Mouse (Mus musculus) embryonic facial prominence, embryonic 10.5 days (tissue): ENCODE measurements around the gene Dnajc2. TPM values are rescaled to one million over a fixed set of nuclear protein-coding genes. Genes with fewer than 3 reads are reported as not detected.

Experiments used
- DNase-seq: peaks from one replicate; pipeline ENCODE4 v3.0.0-alpha.2; 2017; ENCODE audit warnings: low spot score
- H3K27ac ChIP-seq: fragments of 300-500 bp; sonication (generic); replicated peaks from 2 replicates; pipeline ENCODE4 v1.5.1; 2016; ENCODE audit warnings: mild to moderate bottlenecking
- H3K27me3 ChIP-seq: fragments of 300-500 bp; sonication (generic); replicated peaks from 2 replicates; pipeline ENCODE4 v1.6.1; 2016; ENCODE audit warnings: low read depth, mild to moderate bottlenecking; ENCODE audit not compliant: poor library complexity, severe bottlenecking
- H3K36me3 ChIP-seq: fragments of 300-500 bp; sonication (generic); replicated peaks from 2 replicates; pipeline ENCODE4 v1.6.1; 2016; ENCODE audit warnings: mild to moderate bottlenecking, moderate library complexity
- H3K4me1 ChIP-seq: fragments of 300-500 bp; sonication (generic); 2 replicates; pipeline ENCODE4 v1.6.1; 2016
- H3K4me3 ChIP-seq: fragments of 300-500 bp; sonication (generic); 2 replicates; pipeline ENCODE4 v1.5.1; 2016; ENCODE audit warnings: mild to moderate bottlenecking, moderate library complexity
- H3K9me3 ChIP-seq: fragments of 300-500 bp; sonication (generic); 2 replicates; pipeline ENCODE4 v1.6.1; 2016; ENCODE audit warnings: mild to moderate bottlenecking
- WGBS: fragments of 180-500 bp; shearing (Covaris S2); methylation state at CpG from one replicate; pipeline ENCODE4 v1.1.7; 2016; 5-methylcytosine and 5-hydroxymethylcytosine counted together
- polyA plus RNA-seq: library from polyadenylated mRNA; unstranded; fragments of >200 nt; fragmentation: Nextera tagmentation; extraction: Ambion mirVana; gene quantifications from 2 replicates; pipeline ENCODE4 v1.2.1, GENCODE M21; 2016

Dnajc2 gene
- polyA plus RNA-seq: 96.4 and 96.8 TPM in 2 replicates

GRCm38 (mm10) chr5:21785053-21785452 lies at the start of gene Dnajc2, which contains the start of gene Psmc2:
Gene Dnajc2, minus strand, starts transcription at chr5:21785251.
Gene Psmc2, plus strand, starts transcription at chr5:21785283.
- peak within 1 kb of the TSS; percentile 94 for H3K27ac ChIP-seq
- under 1% methylated on average over 37 of the region's 37 CpGs for WGBS
- peaks cover 36% of the 10 kb centered on the region for H3K4me1 ChIP-seq
- peak; percentile 92 for DNase-seq
- H3K9me3 ChIP-seq: no peaks in the 10 kb centered on the region
- H3K4me3 ChIP-seq: peak within 1 kb of the TSS; percentile 97
- H3K27me3 ChIP-seq: no peaks in the 10 kb centered on the region
- H3K36me3 ChIP-seq: peaks cover 47% of the 10 kb centered on the region

DNA sequence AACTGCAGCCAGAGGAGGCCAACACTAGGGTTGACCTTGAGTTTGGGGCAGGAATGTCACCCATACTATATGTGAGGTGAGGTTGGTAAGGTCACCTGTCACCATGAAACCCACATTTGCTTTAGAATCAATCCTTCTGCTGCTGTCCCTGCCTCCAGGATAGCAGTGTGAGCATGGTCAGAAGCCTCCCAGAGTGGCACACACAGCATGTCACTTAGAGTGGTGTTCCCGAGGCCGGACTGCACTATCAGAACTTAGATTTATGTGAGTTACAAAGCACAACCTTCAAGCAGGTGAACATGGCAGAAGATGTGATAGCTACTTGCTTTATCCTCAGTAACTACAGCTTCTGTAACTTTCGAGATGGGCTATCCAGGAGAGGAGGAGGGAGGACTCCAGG lies 46.7 kb upstream of the Dnajc2 start:
- H3K4me1 ChIP-seq: peaks cover 11% of the 10 kb centered on the region
- no peak overlapping the region for H3K4me3 ChIP-seq
- H3K27me3 ChIP-seq: no peaks in the 10 kb centered on the region
- WGBS: 74% methylated on average over 3 of the region's 3 CpGs
- H3K36me3 ChIP-seq: no peaks in the 10 kb centered on the region
- H3K27ac ChIP-seq: no peak overlapping the region
- no peak for DNase-seq
- H3K9me3 ChIP-seq: no peaks in the 10 kb centered on the region

- Histone ChIP-seq H3K4me3 (no peak overlapping the region), H3K27me3 (no peaks in the 10 kb centered on the region), H3K27ac (no peak overlapping the region), H3K4me1 (peaks cover 11% of the 10 kb centered on the region), H3K9me3 (no peaks in the 10 kb centered on the region), H3K36me3 (no peaks in the 10 kb centered on the region)
- 72% methylated on average over 4 of the region's 4 CpGs for WGBS
- DNase-seq: no peak
These were observed 43.8 kb upstream of the Dnajc2 start for GRCm38 (mm10) chr5:21828855-21829254.

DNA sequence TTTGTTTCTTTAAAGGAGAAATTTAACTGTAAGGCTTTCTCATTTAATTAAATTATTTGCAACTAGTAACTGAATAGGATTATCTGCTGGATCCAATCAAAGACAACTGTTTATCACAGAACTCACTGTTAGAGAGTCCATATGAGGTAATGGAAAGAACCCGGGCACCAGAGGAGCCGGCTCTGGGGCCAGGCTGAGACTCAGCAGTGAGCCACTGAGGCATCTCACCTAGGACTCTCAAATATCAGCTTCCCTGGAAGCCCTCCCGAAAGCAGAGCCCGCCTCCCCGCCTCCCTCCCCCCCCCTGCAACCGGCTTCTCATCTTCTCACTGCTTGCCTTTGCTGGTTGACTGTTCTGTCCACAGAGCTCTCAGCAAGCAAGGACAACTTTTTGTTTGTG lies 42.6 kb upstream of the Dnajc2 start:
- Histone ChIP-seq H3K4me1 (peaks cover 11% of the 10 kb centered on the region), H3K27ac (no peak overlapping the region), H3K27me3 (no peaks in the 10 kb centered on the region), H3K4me3 (no peak overlapping the region), H3K9me3 (no peaks in the 10 kb centered on the region), H3K36me3 (no peaks in the 10 kb centered on the region)
- peak; percentile 26 for DNase-seq
- WGBS: 15% methylated on average over 6 of the region's 6 CpGs

DNA sequence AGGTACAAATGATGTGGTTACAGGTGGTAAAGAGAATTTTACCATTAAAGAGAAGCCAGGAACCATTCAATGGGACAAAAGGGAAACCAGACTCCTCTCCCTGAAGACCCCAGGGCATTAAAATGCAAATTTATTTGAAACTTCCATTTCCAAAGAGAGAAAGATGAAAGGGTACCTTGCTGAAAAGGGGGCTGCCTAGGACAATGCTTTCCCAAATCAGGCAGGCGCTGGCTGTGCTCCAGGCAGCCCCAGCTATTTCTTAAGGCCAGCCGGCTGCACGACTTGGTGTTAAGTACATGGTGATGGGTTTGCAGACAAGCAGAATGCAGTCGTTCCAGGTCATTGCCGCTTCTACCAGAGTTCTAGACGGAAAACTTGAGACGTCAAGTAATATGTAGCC lies 41.3 kb upstream of the Dnajc2 start:
- H3K4me3 ChIP-seq: no peak overlapping the region
- H3K4me1 ChIP-seq: peaks cover 11% of the 10 kb centered on the region
- no peak overlapping the region for H3K27ac ChIP-seq
- no peaks in the 10 kb centered on the region for H3K36me3 ChIP-seq
- H3K27me3 ChIP-seq: no peaks in the 10 kb centered on the region
- no peaks in the 10 kb centered on the region for H3K9me3 ChIP-seq
- WGBS: 27% methylated on average over 7 of the region's 7 CpGs
- no peak for DNase-seq

DNA sequence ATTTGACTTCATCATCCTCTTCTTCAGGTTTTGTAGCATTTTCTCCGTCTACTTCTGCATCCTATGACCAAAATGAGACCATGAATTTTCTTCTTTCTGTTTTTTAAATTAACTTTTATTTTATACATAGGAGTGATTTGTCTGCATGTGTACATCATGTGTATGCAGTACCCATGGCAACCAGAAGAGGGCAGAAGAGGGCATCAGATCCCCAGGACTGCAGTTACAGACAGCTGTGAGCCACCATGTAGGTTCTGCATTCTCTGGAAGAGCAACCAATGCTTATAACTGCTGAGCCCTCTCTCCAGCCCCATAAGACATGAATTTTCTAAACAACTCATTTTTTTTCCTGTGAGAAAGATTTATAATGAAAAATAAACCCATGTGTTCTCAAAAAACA lies 28.9 kb upstream of the Dnajc2 start:
- 39% methylated on average over 1 of the region's 1 CpGs for WGBS
- H3K4me3 ChIP-seq: no peak overlapping the region
- H3K27ac ChIP-seq: no peak overlapping the region
- DNase-seq: peak; percentile 63
- no peaks in the 10 kb centered on the region for H3K4me1 ChIP-seq
- H3K36me3 ChIP-seq: no peaks in the 10 kb centered on the region
- H3K9me3 ChIP-seq: no peaks in the 10 kb centered on the region
- no peaks in the 10 kb centered on the region for H3K27me3 ChIP-seq

- no peak for DNase-seq
- Histone ChIP-seq H3K27me3 (no peaks in the 10 kb centered on the region), H3K4me1 (no peaks in the 10 kb centered on the region), H3K27ac (no peak overlapping the region), H3K4me3 (no peak overlapping the region), H3K9me3 (no peaks in the 10 kb centered on the region), H3K36me3 (no peaks in the 10 kb centered on the region)
- WGBS: 76% methylated on average over 10 of the region's 10 CpGs
These were observed 25.9 kb upstream of the Dnajc2 start for GRCm38 (mm10) chr5:21810924-21811323.

DNA sequence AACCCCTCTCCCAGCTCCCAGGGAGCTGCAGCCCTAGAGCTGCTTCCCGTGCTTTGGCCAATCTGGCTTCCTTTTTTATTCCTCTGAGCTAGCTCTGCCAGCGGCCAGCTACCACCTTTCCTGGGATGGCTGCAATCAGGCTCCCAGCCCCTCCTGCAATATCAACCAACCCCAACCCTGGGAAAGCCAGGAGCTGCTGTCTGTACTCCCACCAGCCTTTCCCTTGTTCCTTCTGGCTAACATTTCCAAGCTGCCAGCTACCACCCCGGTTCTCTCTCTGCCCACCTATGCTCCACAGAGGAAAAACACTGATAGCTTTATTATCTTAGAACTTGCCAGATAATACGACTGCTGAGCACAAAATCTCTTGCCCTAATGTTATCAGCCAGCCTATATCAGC lies 19.8 kb upstream of the Dnajc2 start:
- H3K9me3 ChIP-seq: no peaks in the 10 kb centered on the region
- WGBS: 82% methylated on average over 4 of the region's 4 CpGs
- H3K4me3 ChIP-seq: no peak overlapping the region
- H3K36me3 ChIP-seq: peaks cover 55% of the 10 kb centered on the region
- H3K27ac ChIP-seq: no peak overlapping the region
- DNase-seq: no peak
- no peaks in the 10 kb centered on the region for H3K27me3 ChIP-seq
- H3K4me1 ChIP-seq: no peaks in the 10 kb centered on the region

GRCm38 (mm10) chr5:21803691-21804188 lies 18.7 kb upstream of the Dnajc2 start:
- Histone ChIP-seq H3K27ac (no peak overlapping the region), H3K27me3 (no peaks in the 10 kb centered on the region), H3K9me3 (no peaks in the 10 kb centered on the region), H3K4me1 (no peaks in the 10 kb centered on the region), H3K4me3 (no peak overlapping the region), H3K36me3 (peaks cover 66% of the 10 kb centered on the region)
- no peak for DNase-seq
- 95% methylated on average over 12 of the region's 12 CpGs for WGBS

DNA sequence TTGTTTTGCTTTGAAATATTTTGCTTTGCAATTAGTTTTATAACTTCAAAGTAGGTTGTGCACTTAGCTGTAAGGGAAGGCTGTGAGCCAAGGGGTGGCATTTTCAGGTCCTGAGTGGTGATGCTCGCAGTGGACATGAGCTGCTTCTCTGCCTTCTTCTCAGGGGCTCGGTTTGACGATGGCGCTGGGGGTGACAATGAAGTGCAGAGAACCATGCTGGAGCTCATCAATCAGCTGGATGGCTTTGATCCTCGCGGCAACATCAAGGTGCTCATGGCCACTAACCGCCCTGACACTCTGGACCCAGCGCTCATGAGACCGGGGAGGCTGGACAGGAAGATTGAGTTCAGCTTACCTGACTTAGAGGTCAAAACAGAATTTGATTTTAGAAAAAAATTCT lies 17.9 kb upstream of the Dnajc2 start:
- H3K9me3 ChIP-seq: no peaks in the 10 kb centered on the region
- H3K27ac ChIP-seq: no peak overlapping the region
- H3K4me3 ChIP-seq: no peak overlapping the region
- peaks cover 74% of the 10 kb centered on the region for H3K36me3 ChIP-seq
- H3K27me3 ChIP-seq: no peaks in the 10 kb centered on the region
- 98% methylated on average over 9 of the region's 9 CpGs for WGBS
- no peak for DNase-seq
- no peaks in the 10 kb centered on the region for H3K4me1 ChIP-seq

DNA sequence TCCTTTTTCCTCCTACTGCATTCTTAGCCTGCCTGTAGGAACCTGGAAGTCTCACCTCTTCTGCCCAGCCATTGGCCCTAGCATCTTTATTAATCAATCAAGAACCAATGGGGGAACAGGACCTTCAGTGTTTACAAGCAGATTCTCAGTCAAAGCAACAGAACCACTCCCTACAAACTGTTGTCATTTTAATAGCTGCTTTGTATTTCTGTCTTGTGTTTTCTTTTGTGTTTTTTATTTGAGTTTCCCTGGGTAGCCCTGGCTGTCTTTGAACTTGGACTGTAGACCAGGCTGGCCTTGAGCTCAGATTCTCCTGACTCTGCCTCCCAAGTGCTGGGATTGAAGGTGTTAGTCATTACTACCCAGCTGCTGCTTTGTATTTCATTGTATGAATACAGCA lies 7.1 kb upstream of the Dnajc2 start:
- H3K36me3 ChIP-seq: peaks cover 59% of the 10 kb centered on the region
- H3K9me3 ChIP-seq: no peaks in the 10 kb centered on the region
- no peak overlapping the region for H3K4me3 ChIP-seq
- H3K27ac ChIP-seq: no peak overlapping the region
- peaks cover 21% of the 10 kb centered on the region for H3K4me1 ChIP-seq
- DNase-seq: no peak
- H3K27me3 ChIP-seq: no peaks in the 10 kb centered on the region

DNA sequence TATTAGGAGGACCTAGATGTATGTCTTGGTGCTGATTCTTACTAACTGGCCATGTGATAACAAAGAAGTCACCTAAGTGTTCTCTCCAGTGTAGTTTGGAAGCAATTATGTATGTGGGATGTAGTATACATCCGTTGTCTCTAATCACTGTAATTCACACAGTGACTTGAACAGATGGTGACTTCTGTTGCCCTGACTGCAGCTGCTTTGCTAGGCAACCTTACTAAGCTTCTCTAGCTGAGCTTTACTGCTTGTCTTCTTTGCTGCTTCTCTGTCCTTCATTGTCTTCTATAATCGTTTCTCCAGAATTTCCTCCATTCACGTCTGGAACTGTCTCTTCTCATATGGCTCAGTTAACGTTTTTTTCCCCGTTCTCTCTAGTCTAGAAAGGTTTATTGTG lies 4.0 kb upstream of the Dnajc2 start:
- Histone ChIP-seq H3K27me3 (no peaks in the 10 kb centered on the region), H3K36me3 (peaks cover 37% of the 10 kb centered on the region), H3K9me3 (no peaks in the 10 kb centered on the region), H3K27ac (no peak overlapping the region), H3K4me1 (peaks cover 30% of the 10 kb centered on the region), H3K4me3 (no peak overlapping the region)
- WGBS: 82% methylated on average over 5 of the region's 5 CpGs
- DNase-seq: no peak

GRCm38 (mm10) chr5:21787186-21788105 lies 2.4 kb upstream of the Dnajc2 start:
- H3K36me3 ChIP-seq: peaks cover 42% of the 10 kb centered on the region
- H3K4me1 ChIP-seq: peaks cover 36% of the 10 kb centered on the region
- peak overlapping the region; percentile 94 for H3K27ac ChIP-seq
- no peaks in the 10 kb centered on the region for H3K9me3 ChIP-seq
- DNase-seq: no peak
- H3K4me3 ChIP-seq: peak overlapping the region; percentile 97
- WGBS: 40% methylated on average over 11 of the region's 11 CpGs
- H3K27me3 ChIP-seq: no peaks in the 10 kb centered on the region
